Mouse (Mus musculus): ENCODE data around the gene Pakap. TPM values are rescaled to one million over a fixed set of nuclear protein-coding genes. Genes with fewer than 3 reads are reported as not detected.
A peak's percentile ranks its signal among the peaks of the same experiment; 100 is the strongest.

Pakap gene
- polyA plus RNA-seq, 1 experiment from 2014 or later, result 10.5 TPM

- no peaks in the 10 kb centered on the region for H3K27me3 ChIP-seq
- ATAC-seq (ENCODE audit: low FRiP score, low read depth), result peak; percentile 49; the same call in 1 of the 2 replicates
- H3K4me3 ChIP-seq, result no peak overlapping the region
- 0 out of 2 replicates have a peak overlapping the region, but pooled peaks have one; percentile 7 for H3K4me2 ChIP-seq
- H3K36me3 ChIP-seq, result no peaks in the 10 kb centered on the region
- no peak overlapping the region for H3K9ac ChIP-seq
- peaks cover 5% of the 10 kb centered on the region; the same call in 1 of the 2 replicates for H3K4me1 ChIP-seq (replicated peaks)
- no peak overlapping the region for H3K27ac ChIP-seq (replicated peaks)
- no peaks in the 10 kb centered on the region for H3K9me3 ChIP-seq
- WGBS, result 28% methylated on average over 9 of the region's 9 CpGs
Measured at GRCm38 (mm10) chr4:57904638-57905037, 336.7 kb downstream of the Pakap start.

- H3K9me3 ChIP-seq, result no peaks in the 10 kb centered on the region
- peaks cover 5% of the 10 kb centered on the region; the same call in 1 of the 2 replicates for H3K4me1 ChIP-seq (replicated peaks)
- WGBS, result 62% methylated on average over 2 of the region's 2 CpGs
- H3K27me3 ChIP-seq, result no peaks in the 10 kb centered on the region
- H3K4me2 ChIP-seq, result no peak overlapping the region
- H3K9ac ChIP-seq, result no peak overlapping the region
- H3K4me3 ChIP-seq, result no peak overlapping the region
- no peaks in the 10 kb centered on the region for H3K36me3 ChIP-seq
- H3K27ac ChIP-seq (replicated peaks), result no peak overlapping the region
- no peak for ATAC-seq (ENCODE audit: low FRiP score, low read depth)
Measured at GRCm38 (mm10) chr4:57906708-57907107, 338.7 kb downstream of the Pakap start.

GRCm38 (mm10) chr4:57908860-57909259 is 340.9 kb downstream of the Pakap start:
- Histone ChIP-seq H3K27ac (replicated peaks) (no peak overlapping the region), H3K4me3 (no peak overlapping the region), H3K27me3 (no peaks in the 10 kb centered on the region), H3K4me2 (no peak overlapping the region), H3K4me1 (replicated peaks) (peaks cover 5% of the 10 kb centered on the region; the same call in 1 of the 2 replicates), H3K9ac (no peak overlapping the region), H3K36me3 (no peaks in the 10 kb centered on the region), H3K9me3 (no peaks in the 10 kb centered on the region)
- no peak for ATAC-seq (ENCODE audit: low FRiP score, low read depth)
- 82% methylated on average over 6 of the region's 6 CpGs for WGBS

- Histone ChIP-seq H3K4me3 (no peak overlapping the region), H3K27me3 (no peaks in the 10 kb centered on the region), H3K27ac (replicated peaks) (no peak overlapping the region), H3K4me2 (no peak overlapping the region), H3K4me1 (replicated peaks) (0 out of 2 replicates have a peak, but pooled peaks cover 5% of the 10 kb centered on the region), H3K36me3 (no peaks in the 10 kb centered on the region), H3K9ac (no peak overlapping the region), H3K9me3 (no peaks in the 10 kb centered on the region)
- no peak for ATAC-seq (ENCODE audit: low FRiP score, low read depth)
Measured at GRCm38 (mm10) chr4:57913021-57913420, 345.0 kb downstream of the Pakap start.

GRCm38 (mm10) chr4:57914193-57915190 is 346.5 kb downstream of the Pakap start:
- H3K9ac ChIP-seq, result no peak overlapping the region
- H3K4me3 ChIP-seq, result no peak overlapping the region
- ATAC-seq (ENCODE audit: low FRiP score, low read depth), result 0 out of 2 replicates have a peak, but pooled peaks have one; percentile 15
- H3K27ac ChIP-seq (replicated peaks), result no peak overlapping the region
- no peaks in the 10 kb centered on the region for H3K36me3 ChIP-seq
- no peaks in the 10 kb centered on the region for H3K9me3 ChIP-seq
- 83% methylated on average over 9 of the region's 10 CpGs for WGBS
- no peaks in the 10 kb centered on the region for H3K27me3 ChIP-seq
- H3K4me2 ChIP-seq, result no peak overlapping the region
- 0 out of 2 replicates have a peak, but pooled peaks cover 5% of the 10 kb centered on the region for H3K4me1 ChIP-seq (replicated peaks)

GRCm38 (mm10) chr4:57915216-57915965 is 347.4 kb downstream of the Pakap start:
- 0 out of 2 replicates have a peak, but pooled peaks cover 5% of the 10 kb centered on the region for H3K4me1 ChIP-seq (replicated peaks)
- H3K4me3 ChIP-seq, result no peak overlapping the region
- H3K27me3 ChIP-seq, result no peaks in the 10 kb centered on the region
- H3K27ac ChIP-seq (replicated peaks), result no peak overlapping the region
- H3K4me2 ChIP-seq, result peak overlapping the region; percentile 28
- ATAC-seq (ENCODE audit: low FRiP score, low read depth), result peak; percentile 51; the same call in 1 of the 2 replicates
- WGBS, result 40% methylated on average over 17 of the region's 17 CpGs
- no peak overlapping the region for H3K9ac ChIP-seq
- H3K36me3 ChIP-seq, result no peaks in the 10 kb centered on the region
- H3K9me3 ChIP-seq, result no peaks in the 10 kb centered on the region

GRCm38 (mm10) chr4:57916201-57916661 is 348.3 kb downstream of the Pakap start, which contains the start of gene D630039A03Rik:
TSS of gene D630039A03Rik (minus strand) at chr4:57916297.
- 28% methylated on average over 9 of the region's 9 CpGs for WGBS
- Histone ChIP-seq H3K27ac (replicated peaks) (no peak within 1 kb of the TSS), H3K9ac (no peak within 1 kb of the TSS), H3K4me3 (no peak within 1 kb of the TSS), H3K4me1 (replicated peaks) (0 out of 2 replicates have a peak, but pooled peaks cover 5% of the 10 kb centered on the region), H3K27me3 (no peaks in the 10 kb centered on the region), H3K4me2 (peak within 1 kb of the TSS; percentile 28), H3K9me3 (no peaks in the 10 kb centered on the region), H3K36me3 (no peaks in the 10 kb centered on the region)
- ATAC-seq (ENCODE audit: low FRiP score, low read depth), result no peak

GRCm38 (mm10) chr4:57916711-57917110 is 348.7 kb downstream of the Pakap start:
- Histone ChIP-seq H3K9me3 (no peaks in the 10 kb centered on the region), H3K27ac (replicated peaks) (no peak overlapping the region), H3K4me1 (replicated peaks) (0 out of 2 replicates have a peak, but pooled peaks cover 5% of the 10 kb centered on the region), H3K27me3 (no peaks in the 10 kb centered on the region), H3K36me3 (no peaks in the 10 kb centered on the region), H3K9ac (no peak overlapping the region), H3K4me2 (no peak overlapping the region), H3K4me3 (no peak overlapping the region)
- ATAC-seq (ENCODE audit: low FRiP score, low read depth), result no peak
- 79% methylated on average over 4 of the region's 4 CpGs for WGBS

- Histone ChIP-seq H3K4me3 (no peak overlapping the region), H3K4me2 (no peak overlapping the region), H3K9ac (no peak overlapping the region), H3K27me3 (no peaks in the 10 kb centered on the region), H3K4me1 (replicated peaks) (0 out of 2 replicates have a peak, but pooled peaks cover 9% of the 10 kb centered on the region), H3K27ac (replicated peaks) (no peak overlapping the region), H3K36me3 (no peaks in the 10 kb centered on the region), H3K9me3 (no peaks in the 10 kb centered on the region)
- ATAC-seq (ENCODE audit: low FRiP score, low read depth), result no peak
- WGBS, result 16% methylated on average over 8 of the region's 8 CpGs
Measured at GRCm38 (mm10) chr4:57919494-57920423, 351.8 kb downstream of the Pakap start.

- no peak overlapping the region for H3K4me3 ChIP-seq
- WGBS, result 67% methylated on average over 1 of the region's 1 CpGs
- H3K9ac ChIP-seq, result no peak overlapping the region
- ATAC-seq (ENCODE audit: low FRiP score, low read depth), result no peak
- H3K4me1 ChIP-seq (replicated peaks), result 0 out of 2 replicates have a peak, but pooled peaks cover 9% of the 10 kb centered on the region
- no peaks in the 10 kb centered on the region for H3K36me3 ChIP-seq
- no peaks in the 10 kb centered on the region for H3K9me3 ChIP-seq
- no peak overlapping the region for H3K4me2 ChIP-seq
- no peaks in the 10 kb centered on the region for H3K27me3 ChIP-seq
- H3K27ac ChIP-seq (replicated peaks), result no peak overlapping the region
Measured at GRCm38 (mm10) chr4:57920522-57920921, 352.5 kb downstream of the Pakap start.

- 18% methylated on average over 5 of the region's 5 CpGs for WGBS
- Histone ChIP-seq H3K27me3 (no peaks in the 10 kb centered on the region), H3K4me3 (no peak overlapping the region), H3K4me2 (no peak overlapping the region), H3K9me3 (no peaks in the 10 kb centered on the region), H3K27ac (replicated peaks) (no peak overlapping the region), H3K9ac (no peak overlapping the region), H3K4me1 (replicated peaks) (0 out of 2 replicates have a peak, but pooled peaks cover 4% of the 10 kb centered on the region), H3K36me3 (no peaks in the 10 kb centered on the region)
- 0 out of 2 replicates have a peak, but pooled peaks have one; percentile 39 for ATAC-seq (ENCODE audit: low FRiP score, low read depth)
Measured at GRCm38 (mm10) chr4:57922171-57922570, 354.2 kb downstream of the Pakap start.
